17 mouse cellular contexts compared by ENCODE assay signal in genomic region chr14:46586093-46586492, GRCm38 (mm10).
"Had no signal": no experiment of that assay in that cellular context is flagged by ENCODE, and none has a peak within 500 bp of the region (broad histone marks: within the 10 kb centered on the region; RNA-seq: fewer than 3 reads in every experiment).

No protein-coding gene starts in this region.

- H3K9ac ChIP-seq: intestine, embryonic 15.5 days; liver, embryonic 13.5 days; stomach, embryonic 15.5 days had no signal

- H3K36me3 ChIP-seq: intestine, embryonic 15.5 days; liver, embryonic 13.5 days; stomach, embryonic 15.5 days had no signal

- H3K4me2 ChIP-seq: intestine, embryonic 15.5 days; liver, embryonic 13.5 days; midbrain, embryonic 11.5 days; stomach, embryonic 15.5 days had no signal

- H3K9me3 ChIP-seq: intestine, embryonic 15.5 days; liver, embryonic 13.5 days; stomach, embryonic 15.5 days had no signal

- H3K4me1 ChIP-seq: intestine, embryonic 15.5 days; stomach, embryonic 15.5 days had no signal

- ATAC-seq: hindbrain, embryonic 16.5 days; intestine, embryonic 15.5 days had no signal

- H3K4me3 ChIP-seq: intestine, embryonic 15.5 days; layer of hippocampus, adult 2 months; liver, embryonic 13.5 days; myocyte; stomach, embryonic 15.5 days had no signal

- H3K27me3 ChIP-seq: intestine, embryonic 15.5 days; stomach, embryonic 15.5 days had no signal

- DNase-seq: kidney, adult 18-20 months; kidney, postnatal 10 days; layer of hippocampus, adult 9-11 months; liver, embryonic 13.5 days; lung, adult 2 months; lung, postnatal 14 days; lung, postnatal 4 days; retina, postnatal 1 day; right cerebral cortex, postnatal 25 days; spleen, adult 18-20 months; thymus, postnatal 25 days had no signal

- H3K27ac ChIP-seq: intestine, embryonic 15.5 days; layer of hippocampus, adult 2 months; liver, embryonic 13.5 days; stomach, embryonic 15.5 days had no signal
